Mouse (Mus musculus) CH12.LX (cell line): ENCODE results near the gene Socs5. TPM values are rescaled to one million over a fixed set of nuclear protein-coding genes. Genes with fewer than 3 reads are reported as not detected.

ENCODE experiments used
- DNase-seq: peaks from one replicate; pipeline ENCODE4 v3.0.0-alpha.2; 2013; ENCODE audit errors: extremely low read depth
- H3K27ac ChIP-seq: 2 replicates; pipeline ENCODE4 v1.5.1; 2012; ENCODE audit warnings: low read depth, mild to moderate bottlenecking, control low read depth, moderate library complexity; ENCODE audit not compliant: insufficient read depth
- H3K27me3 ChIP-seq: replicated peaks from 2 replicates; pipeline ENCODE3; 2012; ENCODE audit warnings: inconsistent platforms
- H3K36me3 ChIP-seq, 2 experiments: replicated peaks in 1 of 2; 2 replicates each; pipeline versions ENCODE3 to v1.6.1; 2012; ENCODE audit warnings: inconsistent platforms in 1 of 2, low read length in 1 of 2, mild to moderate bottlenecking in 1 of 2, mixed read lengths in 1 of 2, moderate library complexity in 1 of 2; ENCODE audit not compliant: control insufficient read depth in 1 of 2, insufficient read depth in 1 of 2
- H3K4me1 ChIP-seq, 2 experiments: 2 replicates each; pipeline ENCODE4 v1.6.1; 2012; ENCODE audit warnings: inconsistent platforms in 1 of 2, moderate library complexity in 1 of 2; ENCODE audit not compliant: insufficient read depth in 2 of 2, control insufficient read depth in 1 of 2
- H3K4me2 ChIP-seq: 2 replicates; pipeline ENCODE4 v1.6.1; 2012; ENCODE audit warnings: low read depth, mild to moderate bottlenecking, control low read depth; ENCODE audit not compliant: poor library complexity, insufficient read depth, severe bottlenecking
- H3K4me3 ChIP-seq, 3 experiments: fragments of 150-350 bp in 1 of 3; sonication (generic) in 1 of 3; replicated peaks in 1 of 3; 2 replicates each; pipeline versions ENCODE3 to v1.5.1; 2011 to 2012; ENCODE audit warnings: low read depth in 2 of 3, low read length in 2 of 3, mild to moderate bottlenecking in 2 of 3, moderate library complexity in 2 of 3, control low read depth in 1 of 3, improper control_type of control experiment in 1 of 3, inconsistent platforms in 1 of 3, mixed read lengths in 1 of 3; ENCODE audit not compliant: poor library complexity in 1 of 3
- H3K79me2 ChIP-seq: replicated peaks from 2 replicates; pipeline ENCODE4 v1.6.1; 2012; ENCODE audit warnings: mild to moderate bottlenecking, moderate library complexity; ENCODE audit not compliant: control insufficient read depth, poor library complexity, insufficient read depth, severe bottlenecking; ENCODE audit errors: extremely low read depth
- H3K9ac ChIP-seq: 2 replicates; pipeline ENCODE4 v1.6.1; 2012; ENCODE audit warnings: low read depth, mild to moderate bottlenecking, control low read depth, moderate library complexity; ENCODE audit not compliant: insufficient read depth
- H3K9me3 ChIP-seq: replicated peaks from 2 replicates; pipeline ENCODE3; 2012; ENCODE audit warnings: low read length, inconsistent platforms, mixed read lengths
- BHLHE40 ChIP-seq: IDR thresholded peaks from 2 replicates; pipeline ENCODE4 v1.6.1; 2011; ENCODE audit warnings: mild to moderate bottlenecking, low read depth, low read length, improper control_type of control experiment
- CHD1 ChIP-seq: IDR thresholded peaks from 2 replicates; pipeline ENCODE4 v1.6.1; 2012; ENCODE audit warnings: low read depth, low read length, improper control_type of control experiment, inconsistent platforms
- CHD2 ChIP-seq: IDR thresholded peaks from 2 replicates; pipeline ENCODE4 v1.6.1; 2011; ENCODE audit warnings: low read length, improper control_type of control experiment
- CTCF ChIP-seq, 2 experiments: IDR thresholded peaks in 1 of 2; conservative IDR thresholded peaks in 1 of 2; 2 replicates each; pipeline ENCODE4 v1.5.1; 2011 to 2012; ENCODE audit warnings: low read depth in 2 of 2, low read length in 2 of 2, improper control_type of control experiment in 1 of 2, inconsistent platforms in 1 of 2, mild to moderate bottlenecking in 1 of 2, moderate library complexity in 1 of 2
- ELF1 ChIP-seq: IDR thresholded peaks from 2 replicates; pipeline ENCODE4 v1.6.1; 2014; ENCODE audit warnings: low read depth, mild to moderate bottlenecking, inconsistent platforms, low read length, improper control_type of control experiment
- EP300 ChIP-seq: IDR thresholded peaks from 2 replicates; pipeline ENCODE4 v1.6.1; 2011; ENCODE audit warnings: low read length, improper control_type of control experiment
- ETS1 ChIP-seq: conservative IDR thresholded peaks from 2 replicates; pipeline ENCODE4 v1.6.1; 2012; ENCODE audit warnings: low read depth, mild to moderate bottlenecking, inconsistent platforms, low read length, improper control_type of control experiment, moderate library complexity
- GABPA ChIP-seq: IDR thresholded peaks from 2 replicates; pipeline ENCODE4 v1.6.1; 2012; ENCODE audit warnings: low read depth, low read length, improper control_type of control experiment, inconsistent platforms; ENCODE audit not compliant: insufficient replicate concordance
- IRF4 ChIP-seq: IDR thresholded peaks from 2 replicates; pipeline ENCODE4 v1.6.1; 2014; ENCODE audit warnings: low read depth, mild to moderate bottlenecking, inconsistent platforms, low read length, improper control_type of control experiment
- JUN ChIP-seq: IDR thresholded peaks from 2 replicates; pipeline ENCODE4 v1.6.1; 2011; ENCODE audit warnings: low read depth, mild to moderate bottlenecking, low read length, improper control_type of control experiment, moderate library complexity; ENCODE audit not compliant: insufficient read depth
- JUND ChIP-seq: conservative IDR thresholded peaks from 2 replicates; pipeline ENCODE4 v1.6.1; 2011; ENCODE audit warnings: low read depth, low read length, improper control_type of control experiment
- KAT2A ChIP-seq: IDR thresholded peaks from 2 replicates; pipeline ENCODE4 v1.6.1; 2012; ENCODE audit warnings: low read length, improper control_type of control experiment, inconsistent platforms; ENCODE audit not compliant: insufficient replicate concordance
- MYC ChIP-seq: IDR thresholded peaks from 2 replicates; pipeline ENCODE4 v1.6.1; 2011; ENCODE audit warnings: low read depth, mild to moderate bottlenecking, improper control_type of control experiment, low read length
- NELFE ChIP-seq: IDR thresholded peaks from 2 replicates; pipeline ENCODE4 v1.6.1; 2011; ENCODE audit warnings: low read depth, low read length, improper control_type of control experiment
- NRF1 ChIP-seq: IDR thresholded peaks from 2 replicates; pipeline ENCODE4 v1.6.1; 2014; ENCODE audit warnings: low read depth, mild to moderate bottlenecking, inconsistent platforms, low read length, improper control_type of control experiment, moderate library complexity
- POLR2A ChIP-seq: IDR thresholded peaks from 2 replicates; pipeline ENCODE4 v1.6.1; 2011; ENCODE audit warnings: low read depth, mild to moderate bottlenecking, improper control_type of control experiment, low read length
- RAD21 ChIP-seq: IDR thresholded peaks from 2 replicates; pipeline ENCODE4 v1.6.1; 2011; ENCODE audit warnings: low read depth, mild to moderate bottlenecking, low read length, improper control_type of control experiment, moderate library complexity
- RCOR1 ChIP-seq: conservative IDR thresholded peaks from 2 replicates; pipeline ENCODE4 v1.6.1; 2012; ENCODE audit warnings: low read depth, mild to moderate bottlenecking, inconsistent platforms, low read length, improper control_type of control experiment
- SMC3 ChIP-seq: IDR thresholded peaks from 2 replicates; pipeline ENCODE4 v1.6.1; 2011; ENCODE audit warnings: low read depth, low read length, improper control_type of control experiment
- TBP ChIP-seq: conservative IDR thresholded peaks from 2 replicates; pipeline ENCODE4 v1.6.1; 2011; ENCODE audit warnings: low read depth, low read length, improper control_type of control experiment
- UBTF ChIP-seq: IDR thresholded peaks from 2 replicates; pipeline ENCODE4 v1.6.1; 2012; ENCODE audit warnings: low read depth, mild to moderate bottlenecking, inconsistent platforms, low read length, improper control_type of control experiment, moderate library complexity
- USF1 ChIP-seq: IDR thresholded peaks from 2 replicates; pipeline ENCODE4 v1.6.1; 2014; ENCODE audit warnings: low read depth, mild to moderate bottlenecking, inconsistent platforms, low read length, improper control_type of control experiment
- ZC3H11A ChIP-seq: IDR thresholded peaks from 2 replicates; pipeline ENCODE4 v1.6.1; 2012; ENCODE audit warnings: low read depth, mild to moderate bottlenecking, inconsistent platforms, low read length, improper control_type of control experiment
- ZNF384 ChIP-seq: IDR thresholded peaks from 2 replicates; pipeline ENCODE4 v1.6.1; 2012; ENCODE audit warnings: low read depth, low read length, improper control_type of control experiment, inconsistent platforms
- dilution Hi-C: fragments of 300-500 bp; cut with MboI; formaldehyde crosslinking; loops from 2 replicates; pipeline ENCODE4 v1.14.3; 2020; ENCODE audit warnings: low sequenced_read_pairs; ENCODE audit not compliant: extremely low pct_unique_long_range_greater_than_20kb, extremely low pct_ligation_motif_present
- in situ Hi-C: fragments of 300-500 bp; cut with MboI; formaldehyde crosslinking; loops from 3 replicates; pipeline ENCODE4 v1.14.3; 2019; ENCODE audit warnings: low sequenced_read_pairs, low pct_ligation_motif_present, low pct_unique_long_range_greater_than_20kb, mixed read lengths
- polyA plus RNA-seq: library from polyadenylated mRNA; unstranded; fragments of >175 nt; gene quantifications from 2 replicates; pipeline ENCODE4 v1.2.1, GENCODE M21; 2012; ENCODE audit warnings: low read depth; ENCODE audit not compliant: insufficient read length
- total RNA-seq, 2 experiments: library from RNA; depleted of rRNA; stranded (reverse); fragments of 300-350 nt in 1 of 2; fragments of >200 nt in 1 of 2; gene quantifications; 2 replicates each; pipeline ENCODE4 v1.2.3; 2012 to 2014

The Socs5 gene
- total and polyA plus RNA-seq, 3 experiments, result 0.52 to 0.85 (median 0.80) TPM

DNA sequence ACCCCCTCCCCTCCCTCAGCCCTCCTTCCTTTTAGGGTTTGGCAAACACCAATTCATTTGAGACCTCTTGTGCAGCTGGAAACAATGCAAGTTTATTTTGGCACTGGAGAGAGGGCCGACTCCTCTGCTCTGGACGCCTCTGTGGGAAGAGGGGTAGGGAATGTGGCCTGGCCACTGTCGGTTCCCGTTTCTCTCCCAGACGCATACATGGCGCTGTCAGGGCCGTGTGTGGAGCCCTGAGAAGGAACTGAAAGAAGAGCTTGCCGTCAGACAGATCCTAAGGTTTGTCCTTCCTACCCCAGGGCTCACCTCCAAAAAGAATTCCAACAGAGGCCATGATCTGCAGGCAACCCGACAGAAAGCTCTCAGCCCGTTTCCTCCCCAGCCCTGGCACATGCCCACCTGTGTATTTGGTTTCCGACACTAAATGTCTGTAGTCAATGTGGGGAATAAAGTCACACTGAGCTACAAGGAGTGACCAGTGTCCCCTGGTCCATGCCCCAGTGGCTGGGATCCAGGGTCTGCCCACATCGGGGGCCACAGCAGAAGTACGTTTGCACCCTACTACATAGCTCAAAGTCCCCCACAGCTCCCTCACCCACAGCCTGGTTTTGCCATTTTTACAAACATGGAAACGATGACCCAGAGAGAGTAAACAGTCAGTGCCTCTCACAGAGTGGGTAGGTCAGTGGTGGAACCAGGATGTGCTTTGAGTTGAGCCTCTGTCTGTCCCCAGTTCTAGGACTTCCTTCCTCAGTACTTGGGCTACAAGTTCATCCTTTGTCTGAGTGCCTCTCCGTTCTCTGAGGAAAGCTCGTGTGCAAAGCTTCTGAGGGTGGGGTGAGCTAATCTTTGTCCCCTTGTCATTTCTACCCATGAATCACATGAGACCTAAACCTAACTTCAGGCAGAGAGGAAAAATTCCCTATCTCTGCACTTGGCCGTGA is 68.9 kb downstream of the Socs5 start:
- H3K27ac ChIP-seq, result no peak overlapping the region
- H3K79me2 ChIP-seq, result no peaks in the 10 kb centered on the region
- H3K4me1 ChIP-seq, result peaks cover 0 to 2% of the 10 kb centered on the region in 2 experiments; a peak in 2 of 4 replicates
- no peak overlapping the region for H3K9ac ChIP-seq
- in situ Hi-C loops, result no loop called here
- dilution Hi-C loops, result no loop called here
- no peaks in the 10 kb centered on the region for H3K36me3 ChIP-seq
- H3K4me2 ChIP-seq, result no peak overlapping the region
- H3K4me3 ChIP-seq, result no peak overlapping the region
- TF ChIP-seq UBTF (no peak), TBP (no peak), CTCF (conservative IDR thresholded peaks at IDR 0.05 in 1 of 2, IDR thresholded peaks at IDR 0.05 in 1 of 2; ENCODE audit: low read depth in 2 of 2, low read length in 2 of 2) (no peak), POLR2A (no peak), ETS1 (no peak), SMC3 (no peak), ZNF384 (no peak), ZC3H11A (no peak), NRF1 (no peak), RAD21 (no peak), IRF4 (no peak), EP300 (no peak), MYC (no peak), JUND (no peak), GABPA (no peak), ELF1 (no peak), RCOR1 (no peak)
- TF ChIP-seq, all 38 proteins: peak for 0
- Histone ChIP-seq H3K27me3 (no peaks in the 10 kb centered on the region), H3K9me3 (peaks cover 14% of the 10 kb centered on the region)
- DNase-seq, result no peak

DNA sequence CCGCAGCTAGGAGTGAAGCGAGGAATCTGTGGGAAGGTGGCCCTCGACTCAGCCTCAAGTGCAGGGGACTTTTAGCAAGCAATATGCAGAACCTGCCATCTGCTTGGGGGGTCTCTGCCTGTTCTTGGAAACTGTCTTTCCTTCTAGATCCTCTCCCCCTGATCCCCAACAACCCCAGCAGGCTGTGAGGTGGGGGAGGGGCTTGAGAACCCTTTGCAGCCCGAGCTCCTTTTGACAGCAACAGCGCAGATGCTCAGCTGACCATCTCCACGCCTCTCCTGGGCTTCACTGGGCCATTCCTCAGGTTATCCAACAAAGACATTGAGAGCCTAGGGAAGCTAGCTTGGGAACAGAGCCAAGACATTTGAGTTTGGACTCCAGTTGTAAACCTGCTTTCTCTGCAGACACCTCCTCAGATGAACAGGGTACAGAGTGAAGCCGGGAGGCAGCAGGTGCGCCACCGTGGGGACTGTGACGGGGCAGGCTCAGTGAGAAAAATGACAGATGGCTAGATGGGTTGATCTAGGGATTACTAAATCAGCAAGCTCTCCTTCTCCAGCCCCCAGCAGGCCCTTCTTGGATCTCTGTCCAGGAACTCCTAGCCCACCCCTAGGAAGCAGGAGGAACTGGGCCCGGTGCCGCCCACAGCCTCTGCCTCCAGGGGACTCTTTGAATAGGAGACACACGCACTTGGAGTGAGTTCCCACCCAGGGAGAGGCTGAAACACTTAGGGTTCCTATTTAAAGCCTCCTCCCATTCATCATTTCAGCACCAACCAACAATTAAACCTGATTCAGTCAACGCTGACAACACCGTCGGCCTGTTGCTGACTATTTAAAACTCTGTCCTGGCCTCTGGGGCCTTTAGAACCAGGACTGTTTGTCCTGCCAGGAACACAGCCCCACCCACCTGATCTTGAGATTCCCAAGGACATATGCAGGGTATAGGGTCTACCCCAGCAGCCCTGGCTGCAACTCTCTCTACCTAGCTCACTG is 71.4 kb downstream of the Socs5 start:
- dilution Hi-C loops, result no loop called here
- no peak overlapping the region for H3K9ac ChIP-seq
- no peak for DNase-seq
- H3K79me2 ChIP-seq, result no peaks in the 10 kb centered on the region
- peaks cover 0 to 10% of the 10 kb centered on the region in 2 experiments; a peak in 2 of 4 replicates for H3K4me1 ChIP-seq
- TF ChIP-seq CHD2 (no peak), IRF4 (no peak), KAT2A (no peak), NELFE (no peak), EP300 (no peak), USF1 (no peak), ETS1 (no peak), CHD1 (no peak), RAD21 (no peak), GABPA (no peak), JUN (no peak), BHLHE40 (no peak)
- TF ChIP-seq, all 38 proteins: peak for 0
- Histone ChIP-seq H3K4me2 (no peak overlapping the region), H3K27ac (no peak overlapping the region), H3K36me3 (no peaks in the 10 kb centered on the region), H3K27me3 (no peaks in the 10 kb centered on the region), H3K4me3 (no peak overlapping the region), H3K9me3 (peaks cover 9% of the 10 kb centered on the region)
- in situ Hi-C loops, result no loop called here
